Mouse (Mus musculus) CD8-positive naive resting alpha-beta T cell, adult 2 months (primary cell): ENCODE data around the gene C330007P06Rik.
A peak's percentile ranks its signal among the peaks of the same experiment; 100 is the strongest.

Experiments used
- DNase-seq, 2 experiments: peaks; one replicate each; pipeline ENCODE4 v3.0.0; 2022; ENCODE audit warnings: low read depth in 2 of 2, low spot score in 2 of 2

Gene C330007P06Rik

GRCm38 (mm10) chrX:36873765-36874164 lies at the start of gene C330007P06Rik, which contains the start of gene Ube2a:
Gene C330007P06Rik (minus strand): TSS chrX:36874111.
Gene Ube2a (plus strand): TSS chrX:36873900.
- no peak for DNase-seq

- DNase-seq = no peak
These were observed 47.4 kb upstream of the C330007P06Rik start for GRCm38 (mm10) chrX:36921346-36921745.

- no peak for DNase-seq
These were observed 43.8 kb upstream of the C330007P06Rik start for GRCm38 (mm10) chrX:36917749-36918148.

GRCm38 (mm10) chrX:36911343-36911742 lies 37.4 kb upstream of the C330007P06Rik start:
- peak; percentile 30 to 52 for DNase-seq

- no peak for DNase-seq
These were observed 32.6 kb upstream of the C330007P06Rik start for GRCm38 (mm10) chrX:36906539-36906938.

GRCm38 (mm10) chrX:36903115-36903768 lies 29.3 kb upstream of the C330007P06Rik start:
- DNase-seq = peak; percentile 89 to 90

- DNase-seq = peak; percentile 11 to 23
These were observed 28.6 kb upstream of the C330007P06Rik start, which contains the start of gene Nkrf for GRCm38 (mm10) chrX:36902321-36903114. Gene Nkrf (minus strand): TSS chrX:36902899.

GRCm38 (mm10) chrX:36901655-36902054 lies 27.7 kb upstream of the C330007P06Rik start:
- no peak for DNase-seq

GRCm38 (mm10) chrX:36898931-36899330 lies 25.0 kb upstream of the C330007P06Rik start:
- peak in 1 of 2 experiments; percentile 15 for DNase-seq

GRCm38 (mm10) chrX:36884719-36885118 lies 10.8 kb upstream of the C330007P06Rik start:
- DNase-seq = peak in 1 of 2 experiments; percentile 36

GRCm38 (mm10) chrX:36874704-36875128 lies 805 bp upstream of the C330007P06Rik start:
- peak in 1 of 2 experiments; percentile 2 for DNase-seq

GRCm38 (mm10) chrX:36874178-36874696 lies 326 bp upstream of the C330007P06Rik start:
- peak; percentile 80 to 84 for DNase-seq

GRCm38 (mm10) chrX:36870372-36870771 lies 3.5 kb downstream of the C330007P06Rik start:
- no peak for DNase-seq

- DNase-seq = no peak
These were observed 9.1 kb downstream of the C330007P06Rik start for GRCm38 (mm10) chrX:36864609-36865328.

GRCm38 (mm10) chrX:36863766-36864608 lies 9.9 kb downstream of the C330007P06Rik start:
- DNase-seq = peak; percentile 62 to 76

GRCm38 (mm10) chrX:36852631-36853030 lies 21.3 kb downstream of the C330007P06Rik start:
- DNase-seq = no peak

- DNase-seq = no peak
These were observed 26.8 kb downstream of the C330007P06Rik start for GRCm38 (mm10) chrX:36847152-36847551.

- no peak for DNase-seq
These were observed 30.4 kb downstream of the C330007P06Rik start for GRCm38 (mm10) chrX:36843346-36843990.

- no peak for DNase-seq
These were observed 32.2 kb downstream of the C330007P06Rik start for GRCm38 (mm10) chrX:36841698-36842097.

GRCm38 (mm10) chrX:36839391-36839790 lies 34.5 kb downstream of the C330007P06Rik start:
- no peak for DNase-seq
